Mouse (Mus musculus): Measurements from ENCODE around the gene Hes5.

Hes5 gene

DNA sequence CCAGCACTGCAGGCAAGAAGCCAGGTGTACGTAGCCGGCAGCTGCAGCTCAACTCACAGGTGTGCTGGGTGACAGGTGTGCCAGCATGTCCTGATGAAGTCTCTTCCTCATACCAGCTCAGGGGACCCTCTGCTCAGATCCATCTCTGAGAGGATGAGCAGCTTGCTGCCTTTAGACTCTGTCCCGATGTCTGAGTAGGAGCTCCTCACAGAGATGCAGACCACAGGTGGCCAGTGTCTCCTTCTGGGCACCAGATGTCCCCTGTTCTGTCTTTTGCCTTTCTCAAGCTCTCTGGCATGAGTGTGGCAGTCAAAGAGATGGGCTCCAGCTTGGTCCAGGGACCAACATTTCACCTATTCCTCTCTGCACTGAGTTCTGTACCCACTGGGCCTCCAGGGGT is 46.9 kb downstream of the Hes5 start:
- in situ Hi-C loops (cut with MboI, MseI), result loop anchor here in 1 of 2 experiments (10.0 kb wide), 1 partner anchor 1383 kb away; no protein-coding TSS in a partner anchor

DNA sequence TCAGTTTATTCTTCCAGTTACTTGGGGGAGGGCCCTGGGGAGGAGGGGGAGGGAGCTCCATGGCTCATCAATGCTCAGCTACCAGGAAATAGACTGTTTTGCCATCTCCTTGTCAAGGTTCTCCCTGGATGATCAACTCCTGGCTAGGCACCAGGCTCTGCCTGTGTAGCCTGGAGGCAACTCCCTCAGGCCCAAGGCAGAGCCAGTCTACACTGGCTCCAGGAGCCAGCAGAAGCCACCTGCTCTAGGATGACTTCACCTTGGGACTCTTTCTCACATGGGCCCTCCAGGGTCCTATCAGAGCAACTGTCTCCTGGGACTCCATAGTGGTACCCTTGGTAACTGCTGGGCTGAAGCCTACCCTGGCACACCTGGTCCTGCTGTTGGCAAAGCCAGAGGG is 47.4 kb downstream of the Hes5 start:
- in situ Hi-C loops (cut with MboI, MseI), result loop anchor here in 1 of 2 experiments (10.0 kb wide), 1 partner anchor 1383 kb away; no protein-coding TSS in a partner anchor

DNA sequence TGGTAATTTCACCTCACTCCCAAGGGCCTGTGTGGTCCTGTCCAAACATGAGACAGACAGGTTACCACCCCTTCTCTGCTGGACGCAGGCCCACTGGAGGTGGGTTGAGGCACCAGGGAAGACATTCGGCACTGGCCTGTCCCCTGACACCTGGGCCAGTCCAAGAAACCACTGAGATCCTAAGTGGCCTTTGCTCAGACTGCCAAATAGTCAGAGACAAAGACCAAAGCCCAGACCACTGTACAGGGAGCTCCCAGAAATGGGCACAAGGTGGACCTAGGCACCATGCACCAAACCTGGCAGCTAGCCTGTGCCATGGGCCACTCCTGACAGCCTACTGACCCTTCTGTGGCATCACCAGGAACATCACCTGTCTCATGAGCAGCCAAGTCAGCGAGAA is 48.5 kb downstream of the Hes5 start:
- in situ Hi-C loops (cut with MboI, MseI), result loop anchor here in 1 of 2 experiments (10.0 kb wide), 1 partner anchor 1384 kb away; no protein-coding TSS in a partner anchor

DNA sequence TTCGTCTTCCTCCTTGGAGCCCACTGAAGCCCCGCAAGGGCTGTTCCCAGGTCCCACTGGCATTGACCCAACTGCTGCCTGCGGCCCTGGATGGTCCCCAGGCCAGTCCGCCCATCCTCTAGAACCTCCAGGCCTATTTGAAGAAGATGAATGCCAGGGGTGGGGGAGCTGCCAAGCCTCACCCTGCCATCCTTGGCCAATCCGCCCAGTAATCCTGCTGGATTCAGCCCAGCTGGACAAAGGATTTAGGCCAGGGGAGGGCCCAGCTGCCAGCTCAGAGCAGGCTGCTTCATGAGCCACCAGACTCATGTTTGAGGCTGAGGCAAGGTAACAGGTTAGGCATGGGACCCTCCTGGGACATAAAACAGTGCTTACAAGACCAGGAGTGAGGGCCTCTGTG is 50.1 kb downstream of the Hes5 start:
- in situ Hi-C loops (cut with MboI, MseI), result loop anchor here in 1 of 2 experiments (10.0 kb wide), 1 partner anchor 1536 kb away; no protein-coding TSS in a partner anchor

DNA sequence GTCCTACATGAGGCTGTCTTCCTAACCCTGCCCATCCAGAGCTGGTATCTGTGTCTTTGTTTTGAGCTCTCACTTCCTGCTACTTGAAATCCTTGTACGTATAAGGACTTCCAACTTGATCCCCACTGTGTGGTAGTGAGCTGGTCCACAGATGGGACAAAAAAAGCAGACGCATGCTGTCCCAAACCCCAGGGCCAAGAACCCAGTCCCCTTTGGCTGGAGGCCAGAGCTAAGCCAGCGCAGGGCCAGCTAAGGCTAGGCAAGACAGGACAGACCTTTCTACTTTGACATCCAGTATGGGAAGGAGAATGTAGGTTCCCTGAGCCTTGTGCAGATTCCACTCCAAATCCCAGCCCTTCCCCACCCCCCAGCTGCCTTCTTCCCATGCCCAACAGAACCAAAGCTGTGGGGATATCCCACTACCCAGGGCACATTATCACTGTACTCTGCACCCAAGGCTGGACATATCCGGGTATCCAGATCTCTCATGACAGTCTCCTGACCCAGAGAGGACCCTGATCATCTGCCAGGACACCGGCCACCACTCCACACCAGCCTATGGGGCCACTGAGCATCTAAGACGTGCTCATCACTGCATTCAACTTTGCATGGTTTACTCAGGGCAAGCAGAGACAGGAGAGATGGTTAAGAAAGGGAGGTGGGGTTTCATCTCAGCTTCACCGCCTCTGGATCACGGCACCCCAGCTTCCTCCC is 50.7 kb downstream of the Hes5 start:
- in situ Hi-C loops (cut with MboI, MseI), result loop anchor here in 1 of 2 experiments (10.0 kb wide), 1 partner anchor 1537 kb away; no protein-coding TSS in a partner anchor

All from T-helper 17 cell (primary cell).